Mouse (Mus musculus) c-Kit-positive CD71-positive TER-119-negative erythroid progenitor cells, embryonic 14.5 days (primary cell): ENCODE measurements around the gene Evc.
A peak's percentile ranks its signal among the peaks of the same experiment; 100 is the strongest.

Source experiments
- DNase-seq: peaks from one replicate; pipeline ENCODE4 v3.0.0-alpha.2; 2013; ENCODE audit warnings: low read depth

Gene Evc

DNA sequence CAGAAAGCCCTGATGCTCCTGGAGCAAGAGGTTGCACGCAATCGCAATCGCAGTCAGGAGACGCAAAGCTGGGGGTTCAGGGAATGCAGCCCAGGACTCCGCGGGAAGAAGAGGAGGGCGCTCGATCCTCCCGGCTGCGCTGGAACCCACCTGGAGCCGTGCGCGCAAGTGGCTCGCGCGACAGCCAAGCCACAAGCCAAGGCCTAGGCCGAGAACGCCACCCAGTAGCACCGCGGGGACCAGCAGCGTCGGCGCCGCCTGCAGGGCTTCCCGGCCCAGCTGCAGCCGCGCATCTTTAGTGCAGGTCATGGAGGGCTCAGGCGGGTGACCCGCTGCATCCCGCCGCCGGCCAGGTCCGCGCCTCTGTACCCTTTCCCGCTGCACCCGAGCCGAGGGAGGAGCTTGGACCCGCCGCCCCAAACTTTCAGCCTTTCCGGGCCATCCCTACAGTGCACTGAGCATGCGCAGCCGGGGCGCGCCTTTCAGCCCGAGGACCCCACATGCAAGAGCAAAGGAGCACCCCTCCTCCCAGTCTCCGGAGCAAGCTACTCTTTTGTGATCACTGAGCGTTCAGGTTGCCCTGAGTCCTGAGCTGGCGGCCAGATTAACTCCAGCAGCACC is at the start of gene Evc:
Evc (minus strand) TSS at position 410 of the 621 bp plus-strand sequence.
- no peak for DNase-seq

DNA sequence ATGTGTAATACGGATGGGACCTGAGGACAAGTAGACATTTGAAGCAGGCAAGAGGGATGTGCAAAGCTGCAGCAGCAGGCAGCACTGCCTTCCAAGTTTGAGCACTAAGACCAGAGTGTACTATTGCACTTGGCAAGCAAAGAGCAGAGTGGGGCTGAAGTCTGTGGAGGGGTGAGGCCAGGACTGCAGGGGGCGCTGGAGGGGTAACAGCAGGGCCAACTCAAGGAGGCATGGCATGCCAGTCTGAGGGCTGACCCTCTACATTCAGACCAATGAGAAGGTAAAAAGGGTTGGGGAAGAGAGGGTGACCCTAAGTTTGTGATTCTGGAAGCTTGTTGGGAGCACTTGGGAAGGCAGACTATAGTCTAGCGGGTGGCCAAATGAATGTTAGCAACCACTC is 46.9 kb upstream of the Evc start:
- DNase-seq, result no peak

DNA sequence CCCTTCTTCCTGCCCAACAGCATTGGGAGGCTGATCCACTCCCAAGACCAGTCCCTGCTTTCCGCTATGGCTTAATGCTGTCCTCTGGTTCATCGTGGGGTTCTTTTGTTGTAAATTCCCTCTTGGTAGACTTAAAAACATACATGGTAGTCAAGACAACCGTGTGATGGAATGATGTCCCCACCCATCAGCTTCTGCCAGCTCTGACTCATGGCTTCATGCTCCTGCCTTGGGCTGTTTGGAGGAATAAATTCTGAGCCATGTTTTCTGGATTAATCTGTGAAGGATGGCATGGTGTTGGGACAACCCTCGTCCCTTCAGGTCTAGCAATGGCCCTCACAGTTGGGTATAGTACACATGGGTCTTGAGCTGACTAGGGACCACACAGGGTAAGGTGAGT is 43.9 kb upstream of the Evc start:
- DNase-seq, result no peak

DNA sequence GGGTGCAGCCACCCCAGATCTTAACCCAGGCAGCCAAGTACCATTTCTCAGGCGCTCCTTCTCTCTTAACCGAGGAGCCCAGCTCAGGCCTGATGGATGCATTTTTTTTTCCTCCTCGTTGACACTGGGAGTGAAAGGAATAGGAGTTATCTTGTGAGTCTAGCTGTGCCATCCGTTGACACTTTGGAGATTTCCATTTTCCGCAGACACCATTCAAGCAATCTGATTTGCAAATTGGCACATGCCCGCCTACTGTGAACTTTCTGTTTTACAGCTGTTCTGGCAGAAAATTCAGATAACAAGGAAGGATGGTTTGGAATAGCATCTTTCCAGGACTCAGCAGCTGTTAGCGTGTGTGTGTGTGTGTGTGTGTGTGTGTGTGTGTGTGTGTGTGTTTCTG is 40.7 kb upstream of the Evc start:
- no peak for DNase-seq

DNA sequence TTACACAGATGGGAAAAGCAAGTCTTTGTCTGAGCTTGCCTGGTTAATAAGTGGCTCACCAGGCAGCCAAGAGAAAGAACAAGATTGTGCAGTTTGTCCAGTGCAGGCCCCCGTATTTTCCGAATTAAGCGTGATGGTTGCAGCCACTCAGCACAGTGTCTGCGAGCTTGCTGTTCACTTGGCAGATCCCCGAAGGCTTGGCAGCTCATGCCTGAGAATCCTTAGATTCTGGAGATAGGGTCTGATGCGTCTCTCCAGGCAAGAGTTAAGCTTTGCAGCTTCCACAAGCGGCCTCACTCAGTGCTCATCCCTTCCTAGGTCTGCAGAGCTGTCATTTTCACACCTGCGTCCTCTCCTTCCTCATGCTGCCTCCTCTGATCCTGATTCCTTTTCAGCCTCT is 32.1 kb upstream of the Evc start:
- DNase-seq, result no peak

DNA sequence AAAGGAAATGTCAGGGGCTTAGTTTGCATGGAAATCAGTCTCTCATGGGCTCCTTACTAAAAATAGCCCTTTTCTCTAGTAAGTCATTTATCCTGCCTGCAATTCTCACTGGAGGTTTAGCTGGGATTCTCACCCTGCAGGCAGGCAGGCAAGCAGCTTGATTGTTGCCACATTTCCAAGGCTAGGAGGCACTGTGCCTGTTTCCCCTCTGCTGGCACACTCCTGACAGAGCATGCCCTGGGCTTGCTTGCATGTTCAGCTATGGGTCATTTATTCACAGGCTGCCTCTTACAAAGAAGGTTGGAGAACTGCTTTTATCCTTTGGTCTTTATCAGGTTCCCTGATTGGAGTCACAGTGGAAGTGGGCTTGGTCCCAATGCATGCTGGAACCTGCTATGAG is 29.1 kb upstream of the Evc start:
- DNase-seq, result no peak

DNA sequence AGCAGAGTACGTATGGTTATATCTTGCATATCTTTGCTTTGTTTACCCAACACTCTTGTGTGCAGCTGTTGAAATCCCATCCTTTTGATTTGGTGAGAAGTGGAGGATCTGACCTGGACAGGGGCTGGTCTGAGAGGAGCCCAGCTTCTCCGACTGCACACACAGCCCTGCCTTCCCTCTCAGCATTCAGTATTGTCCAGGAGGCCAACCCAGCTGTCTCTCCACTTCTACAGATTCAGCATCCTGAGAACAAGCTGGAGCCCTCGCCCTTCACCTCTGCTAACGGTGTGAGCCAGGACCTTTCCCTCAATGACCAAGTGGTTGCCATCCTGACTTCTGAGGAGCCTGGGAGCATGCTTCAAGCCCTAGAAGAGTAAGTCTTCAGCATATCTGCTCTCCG is 26.6 kb upstream of the Evc start:
- DNase-seq, result no peak

DNA sequence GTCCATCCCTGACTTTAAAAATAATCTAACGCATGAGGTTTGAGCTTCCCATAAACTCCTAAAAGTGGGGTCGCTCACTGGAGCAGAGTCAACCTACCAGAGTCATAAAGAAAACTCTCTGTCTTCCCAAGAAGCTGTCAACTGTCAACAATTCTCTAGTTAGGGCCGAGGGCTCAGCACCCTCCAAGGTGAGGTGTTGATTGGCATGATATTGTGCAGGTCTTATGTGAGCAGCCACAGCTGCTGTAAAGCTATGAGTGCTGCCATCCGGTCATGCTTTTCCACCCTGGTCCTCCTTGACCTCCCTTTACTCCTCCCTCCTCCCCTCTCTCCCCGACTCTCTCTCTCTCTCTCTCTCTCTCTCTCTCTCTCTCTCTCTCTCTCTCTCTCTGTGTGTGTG is 25.9 kb upstream of the Evc start:
- no peak for DNase-seq

DNA sequence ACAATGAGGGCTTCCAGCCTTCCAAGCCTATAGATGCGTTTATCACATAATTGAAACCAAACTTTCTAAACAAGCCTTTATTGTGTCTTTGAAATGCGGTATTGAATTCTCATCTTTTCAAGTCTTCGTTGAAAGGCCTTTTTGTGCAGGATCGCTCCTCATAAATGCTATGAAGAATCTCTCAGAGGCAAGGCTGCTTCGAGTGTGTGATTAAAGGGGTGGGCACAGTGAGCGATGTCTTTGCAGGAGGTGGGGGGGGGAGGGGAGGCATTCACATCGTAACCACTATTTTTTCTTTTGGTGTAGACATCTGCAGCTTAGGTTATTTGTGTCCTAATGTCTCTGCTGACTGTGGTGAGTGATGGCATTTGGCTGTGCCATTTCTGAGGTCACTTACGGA is 19.3 kb upstream of the Evc start:
- DNase-seq, result no peak

DNA sequence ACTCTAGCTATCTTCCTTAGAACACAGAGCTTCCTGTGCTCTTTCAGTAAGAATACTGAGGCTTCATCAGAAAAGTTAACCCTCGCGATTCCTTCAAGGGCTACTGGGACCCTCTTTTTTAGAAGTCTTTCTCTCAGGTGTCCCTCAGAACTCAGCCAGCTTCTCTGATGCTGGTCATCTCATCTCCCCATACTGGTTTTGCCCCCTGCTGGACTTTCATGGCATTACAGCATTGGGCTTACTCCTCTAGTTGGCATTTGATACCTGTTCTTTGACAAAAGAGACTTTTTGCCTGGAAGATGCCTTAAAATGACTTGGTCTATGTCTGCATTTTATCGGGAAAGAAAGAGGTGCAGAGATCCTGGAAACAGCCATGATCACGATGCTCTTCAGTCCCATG is 17.7 kb upstream of the Evc start:
- peak; percentile 28 for DNase-seq

DNA sequence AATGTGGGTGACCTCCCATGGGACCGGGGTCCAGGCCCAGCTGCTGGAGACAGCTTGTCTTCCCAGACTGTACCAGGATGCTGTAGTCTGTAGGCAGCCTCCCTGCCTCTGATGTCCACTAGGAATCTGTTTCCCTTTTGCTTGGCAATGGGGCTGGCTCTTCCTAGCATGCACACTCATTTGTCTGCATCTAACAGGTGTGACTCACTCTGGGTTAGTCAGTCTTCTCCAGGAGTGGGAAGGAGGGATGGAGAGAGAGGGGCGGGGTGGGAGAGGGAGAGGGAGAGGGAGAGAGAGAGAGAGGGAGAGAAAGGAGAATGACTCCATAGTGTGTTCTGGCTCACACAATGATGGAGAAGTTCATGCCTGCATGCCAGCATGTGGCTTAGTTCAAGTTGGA is 15.1 kb upstream of the Evc start:
- DNase-seq, result no peak

DNA sequence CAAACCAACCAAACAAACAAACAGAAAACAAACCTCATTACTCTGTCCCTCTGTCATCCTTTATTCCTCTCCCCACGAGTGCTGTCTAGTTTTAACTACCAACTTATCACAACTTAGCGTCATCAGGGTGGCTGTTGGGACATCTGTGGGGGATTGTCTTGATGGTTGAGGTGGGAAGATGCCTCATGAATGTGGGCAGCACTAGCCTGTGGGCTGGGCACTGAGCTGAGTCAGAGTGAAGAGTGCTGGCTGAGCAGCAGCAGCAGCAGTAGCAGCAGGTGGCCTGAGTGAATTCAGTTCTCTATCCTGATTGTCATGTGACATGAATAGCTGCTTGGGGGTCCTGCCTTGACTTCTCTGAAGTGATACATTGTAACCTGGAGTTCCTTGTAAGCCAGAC is 7.3 kb upstream of the Evc start:
- no peak for DNase-seq

DNA sequence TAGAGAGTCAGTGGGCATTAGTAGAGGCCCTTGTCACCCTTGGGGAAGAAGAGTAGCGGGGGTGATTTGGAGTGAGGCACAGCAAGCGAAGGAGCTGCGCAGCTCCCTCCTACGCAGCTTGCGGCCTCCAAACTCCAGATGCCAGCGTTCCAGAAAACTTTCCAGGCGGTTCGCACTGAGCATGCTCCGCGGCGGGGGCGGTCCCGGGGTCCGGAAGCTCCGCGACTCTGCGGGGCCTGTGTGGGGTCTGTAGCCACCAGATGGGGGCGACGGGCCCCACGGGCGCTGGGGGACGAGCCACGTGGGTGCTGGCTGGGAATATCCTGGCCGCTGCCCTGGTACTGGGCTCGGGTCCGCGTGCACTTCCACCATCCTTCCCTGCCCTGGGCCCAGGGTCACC is 1.6 kb upstream of the Evc start, which contains the start of gene Evc2:
Evc2 (plus strand) TSS at position 212 of the 400 bp plus-strand sequence.
- no peak for DNase-seq

DNA sequence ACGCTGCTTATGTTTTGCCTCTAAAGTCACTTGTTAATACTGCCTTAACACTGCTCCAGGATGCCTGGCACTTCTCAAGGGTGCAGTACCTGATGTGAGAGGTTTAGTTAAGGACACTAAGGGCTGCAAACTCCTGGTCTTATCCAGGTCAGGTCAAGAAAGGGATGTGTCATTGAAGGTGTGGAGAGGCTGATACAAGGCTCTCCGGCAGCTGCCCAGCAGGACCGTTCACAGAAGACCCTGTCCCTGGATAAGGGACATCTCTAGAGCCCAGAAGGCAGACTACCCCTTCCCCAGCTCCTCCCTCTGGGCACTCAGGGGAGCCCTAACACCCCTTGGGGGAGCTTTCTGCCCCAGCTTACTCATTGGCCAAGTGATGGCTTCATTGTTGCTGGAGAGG is 1.0 kb upstream of the Evc start:
- no peak for DNase-seq

DNA sequence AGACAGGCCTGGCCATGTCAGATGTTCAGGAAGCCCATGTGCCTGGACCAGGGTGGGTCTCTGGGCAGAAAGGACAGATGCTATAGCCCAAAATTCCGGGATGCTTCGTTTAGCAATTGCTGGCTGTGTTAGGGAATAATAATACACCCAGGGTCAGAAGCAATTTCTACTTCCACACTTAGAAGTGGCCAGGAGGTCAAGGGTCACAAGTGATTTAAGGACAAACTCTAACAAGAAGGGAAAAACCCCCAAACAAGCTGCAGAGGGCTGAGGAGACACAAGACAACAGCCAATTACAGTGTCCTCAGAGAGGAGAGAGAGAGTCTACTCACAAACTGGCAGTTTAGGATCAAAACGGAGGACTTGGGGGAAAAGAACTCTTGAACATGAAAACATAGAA is 1.6 kb downstream of the Evc start:
- DNase-seq, result no peak

DNA sequence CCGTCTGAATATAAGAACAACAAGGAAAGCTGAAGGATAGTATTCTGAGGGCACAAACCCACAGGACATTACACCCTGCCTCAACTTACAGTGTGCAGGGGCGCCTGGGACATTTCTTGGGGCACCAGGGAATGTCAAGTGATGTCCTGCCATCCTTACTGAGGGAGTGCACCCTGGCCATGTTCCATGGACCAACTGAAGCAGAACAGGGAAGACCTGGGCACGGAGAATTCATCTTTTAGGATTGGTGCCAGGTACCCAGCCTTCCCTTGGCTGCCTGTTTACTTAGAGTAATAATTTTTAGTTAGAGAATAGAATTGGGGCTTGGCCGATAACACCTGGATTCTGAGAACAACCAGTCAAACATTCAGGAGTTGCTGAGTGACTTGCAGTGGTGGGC is 4.6 kb downstream of the Evc start:
- DNase-seq, result no peak

DNA sequence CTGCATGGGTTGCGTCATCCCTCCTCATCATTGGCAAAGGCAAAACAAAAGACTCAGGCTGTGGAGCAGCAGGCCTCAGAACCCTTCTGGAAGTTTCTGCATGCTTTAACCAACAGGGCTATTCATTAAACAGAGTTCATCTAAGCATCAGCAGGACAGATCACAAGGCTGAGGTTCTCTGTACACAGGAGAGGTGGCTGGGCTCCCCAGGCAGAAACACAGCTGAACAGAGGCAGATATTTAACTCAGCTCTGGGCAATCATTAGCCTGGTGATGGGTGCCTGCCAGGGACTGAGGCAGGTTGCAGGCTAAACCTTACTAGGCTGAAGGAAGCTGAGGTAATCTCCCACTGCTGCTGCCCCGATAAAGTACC is 5.6 kb downstream of the Evc start:
- DNase-seq, result no peak

DNA sequence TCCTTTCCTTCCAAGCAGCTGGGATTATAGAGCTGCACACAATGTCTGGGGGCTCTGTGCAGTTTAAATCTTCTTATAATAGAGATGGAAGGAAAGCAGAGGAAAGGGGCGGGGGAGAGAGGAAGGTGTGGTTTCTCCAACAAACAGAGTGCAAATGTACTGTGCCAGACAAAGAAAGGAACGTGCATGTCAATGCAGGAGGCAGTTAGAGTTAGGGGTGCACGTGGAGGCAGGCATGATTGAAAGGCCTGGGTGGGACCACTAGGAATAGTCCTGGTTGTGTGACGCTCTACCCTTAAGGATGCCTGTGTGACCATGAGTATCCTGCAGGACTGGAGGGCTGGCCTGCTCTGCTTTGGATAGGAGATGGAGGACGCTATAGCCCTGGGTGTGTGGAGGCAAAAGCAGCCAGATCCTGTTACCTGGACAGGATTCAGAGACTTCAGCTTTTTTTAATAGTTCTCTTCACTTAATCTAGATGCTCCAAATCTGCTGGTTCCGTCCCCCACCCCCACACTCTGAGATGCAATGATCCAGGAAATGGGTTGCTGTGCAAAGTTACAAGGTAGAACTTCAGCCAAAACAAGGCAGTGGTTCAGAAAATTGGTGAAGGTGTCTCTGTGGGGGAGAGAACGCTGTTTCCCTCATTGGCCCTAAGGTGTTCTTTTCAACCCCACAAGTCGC is 6.1 kb downstream of the Evc start:
- DNase-seq, result no peak

DNA sequence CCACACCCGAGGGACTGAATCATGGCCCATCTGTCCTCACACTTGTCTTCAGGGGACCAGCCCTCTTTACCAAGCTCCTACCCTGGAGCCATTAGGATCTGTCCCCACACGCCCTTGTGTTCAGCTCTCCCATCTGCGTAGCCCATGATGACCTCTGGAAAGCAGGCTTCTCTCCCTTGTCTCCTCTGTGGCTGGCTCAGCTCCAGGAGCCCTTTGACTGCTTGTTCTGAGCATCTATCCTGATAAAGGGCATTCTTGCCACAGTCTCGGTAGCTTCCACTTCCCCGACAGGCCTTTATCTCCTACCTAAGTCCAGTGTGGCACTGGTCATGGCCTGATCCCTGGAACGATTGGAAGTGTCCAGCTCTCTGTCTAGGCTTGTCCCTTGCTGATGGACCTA is 10.0 kb downstream of the Evc start:
- DNase-seq, result no peak

DNA sequence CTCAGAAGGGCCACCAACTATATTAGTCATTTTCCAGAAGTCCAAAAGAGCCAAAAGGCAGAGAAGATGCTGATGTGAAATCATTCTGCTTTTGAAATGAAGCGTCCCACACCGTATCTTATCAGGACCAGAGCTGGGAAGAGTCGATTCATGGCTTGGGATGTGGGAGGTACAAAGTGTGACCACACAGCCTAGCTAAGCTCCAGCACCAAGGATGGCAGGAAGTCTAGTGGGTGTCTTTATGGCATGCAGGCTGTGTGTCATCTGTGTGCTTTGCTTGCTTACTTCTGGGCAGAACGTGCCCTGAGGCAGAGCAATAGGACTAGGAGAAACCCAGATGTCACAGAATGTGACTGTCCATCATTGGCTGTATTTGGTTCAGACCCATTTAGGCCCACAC is 15.9 kb downstream of the Evc start:
- no peak for DNase-seq

DNA sequence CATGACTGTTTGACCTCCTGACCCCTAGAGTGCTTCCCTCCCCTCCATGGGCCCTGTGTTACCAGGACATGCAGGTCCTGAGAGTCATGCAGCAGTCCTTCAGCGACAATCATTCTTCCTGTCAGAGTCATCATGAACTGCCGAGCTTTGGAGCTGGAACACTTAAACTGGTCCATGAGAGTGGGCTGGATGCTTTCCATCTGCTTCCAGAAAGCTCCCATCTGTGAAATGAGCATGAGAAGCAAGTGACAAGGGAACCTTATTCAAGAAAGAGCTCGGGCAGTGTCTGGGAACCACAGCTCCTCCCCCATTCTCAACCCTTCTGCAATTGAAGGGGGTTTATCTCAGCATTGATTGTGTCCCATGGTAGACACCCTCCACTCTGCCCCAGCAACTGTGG is 16.5 kb downstream of the Evc start:
- no peak for DNase-seq

DNA sequence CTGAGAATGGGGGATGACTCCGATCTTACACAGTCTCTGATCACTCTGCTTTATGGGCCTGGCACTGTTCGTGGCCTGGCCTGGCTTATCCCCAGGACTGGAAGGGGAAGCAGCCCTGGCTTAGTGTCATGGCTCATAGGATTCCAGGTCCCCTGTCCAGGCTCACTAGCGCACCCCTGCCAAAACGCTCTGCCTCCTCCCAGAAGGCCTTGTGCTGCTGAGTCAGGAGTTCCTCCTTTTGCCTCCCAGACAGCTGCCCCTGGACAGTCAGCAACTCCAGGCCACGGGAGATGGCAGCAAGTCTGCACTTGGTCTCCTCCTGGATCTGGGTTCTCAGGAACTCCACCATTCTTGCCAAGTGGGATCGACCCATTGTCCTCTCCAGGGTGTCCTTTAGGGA is 18.0 kb downstream of the Evc start:
- no peak for DNase-seq

DNA sequence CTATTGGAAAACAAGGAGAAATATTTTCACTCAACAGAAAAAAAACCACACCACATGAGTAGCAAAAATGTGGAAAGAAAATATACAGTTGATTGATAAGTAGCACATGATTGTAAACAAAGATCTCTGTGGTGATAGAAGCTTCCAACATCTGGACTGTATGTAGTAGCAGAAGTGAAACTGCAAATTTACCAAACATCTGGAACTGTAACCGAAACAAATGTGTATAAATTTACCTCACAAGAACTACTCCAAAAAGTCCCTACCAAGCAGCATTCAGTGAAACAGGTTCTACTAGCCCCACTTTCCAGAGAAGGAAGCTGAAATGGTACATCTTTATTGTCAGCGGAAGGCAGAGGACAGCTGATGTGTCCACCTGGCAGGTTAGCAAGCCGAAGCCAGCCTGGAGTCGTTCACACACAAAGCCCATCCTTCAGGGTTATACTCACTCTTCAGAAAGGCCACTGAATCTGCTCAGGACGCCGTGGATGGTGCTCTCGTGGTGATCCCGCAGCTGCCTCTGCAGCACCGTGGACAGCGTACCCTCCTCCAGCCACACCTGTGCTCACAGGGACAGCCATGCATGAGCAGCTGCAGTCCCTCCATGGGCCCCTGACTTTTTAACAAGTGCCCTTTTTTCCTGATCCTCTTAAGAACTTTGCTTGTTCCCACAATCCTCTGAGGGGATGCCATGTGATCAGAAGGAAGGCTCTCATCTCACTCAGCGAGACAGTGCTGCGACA is 23.5 kb downstream of the Evc start:
- DNase-seq, result no peak

DNA sequence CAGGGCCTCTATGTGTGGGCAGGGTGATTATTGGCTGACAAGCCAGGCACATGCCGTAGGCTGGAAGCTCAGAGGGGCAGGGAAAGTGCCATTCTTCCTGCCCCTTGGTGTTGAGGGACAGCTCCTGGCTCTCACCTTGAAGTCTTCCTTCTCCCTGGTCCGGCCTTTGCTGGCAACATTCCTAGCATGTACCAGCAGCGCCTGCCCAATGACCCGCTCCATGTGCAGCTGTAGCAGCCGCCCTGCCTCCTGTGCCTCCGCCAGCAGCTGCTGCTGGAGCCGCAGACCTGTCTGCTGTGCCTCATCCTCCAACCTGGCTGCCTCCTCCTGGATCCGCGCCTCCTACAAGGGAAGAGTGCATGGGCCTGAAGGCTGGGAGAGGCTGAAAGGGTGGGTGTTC is 26.7 kb downstream of the Evc start:
- DNase-seq, result no peak
